In genomic region chr2:4327011-4327340, GRCm38 (mm10) we compare ENCODE assay signal across 13 mouse cellular contexts.
DNase-seq lines count a peak whose midpoint lies in the region; ATAC-seq and TF ChIP-seq lines count a peak whose summit lies in the region.
"Had no signal": no experiment of that assay in that cellular context is flagged by ENCODE, and none has a peak within 500 bp of the region (broad histone marks: within the 10 kb centered on the region; RNA-seq: fewer than 3 reads in every experiment).

No protein-coding gene starts in this region.

- WGBS in heart, embryonic 13.5 days = 37% methylated on average over 4 of the region's 4 CpGs
- WGBS in lung, adult 2 months = 56% methylated on average over 4 of the region's 4 CpGs
- 32% methylated on average over 4 of the region's 4 CpGs for WGBS in intestine, embryonic 15.5 days
- WGBS in stomach, embryonic 16.5 days = 49% methylated on average over 4 of the region's 4 CpGs

- ATAC-seq in heart, embryonic 13.5 days (ENCODE audit: extremely low read depth, insufficient number of reproducible peaks, low FRiP score, low TSS enrichment) = no peak
- ATAC-seq in intestine, embryonic 15.5 days = no peak
- no peak for ATAC-seq in stomach, embryonic 16.5 days (ENCODE audit: insufficient read depth, low FRiP score)
- ATAC-seq: liver, postnatal 0 days had no signal

- no peak overlapping the region for H3K4me3 ChIP-seq in heart, embryonic 13.5 days
- H3K4me3 ChIP-seq in lung, adult 2 months (replicated peaks; ENCODE audit: extremely low read depth, low read depth, low read length) = no peak overlapping the region
- H3K4me3 ChIP-seq in intestine, embryonic 15.5 days (replicated peaks) = no peak overlapping the region
- H3K4me3 ChIP-seq in stomach, embryonic 16.5 days (replicated peaks; ENCODE audit: low read length) = no peak overlapping the region
- H3K4me3 ChIP-seq: erythroblast, embryonic 14.5 days had no signal

- DNase-seq in heart, postnatal 36 days = no peak
- DNase-seq in lung, postnatal 36 days = peak; percentile 31
- no peak for DNase-seq in lung, adult 2 months
- no peak for DNase-seq in kidney, adult 11 months
- DNase-seq in thymus, postnatal 4 days = no peak
- DNase-seq: cerebellum, adult 9-11 months; gastrocnemius, postnatal 36 days; liver, postnatal 0 days had no signal

- H3K4me1 ChIP-seq in heart, embryonic 13.5 days = peaks cover 53% of the 10 kb centered on the region
- H3K4me1 ChIP-seq in lung, adult 2 months (ENCODE audit: control insufficient read depth, insufficient read depth, low read length) = no peaks in the 10 kb centered on the region
- peaks cover 11% of the 10 kb centered on the region; the same call in 1 of the 2 replicates for H3K4me1 ChIP-seq in intestine, embryonic 15.5 days (replicated peaks)
- peaks cover 16% of the 10 kb centered on the region for H3K4me1 ChIP-seq in stomach, embryonic 16.5 days (ENCODE audit: control insufficient read depth, insufficient read depth, low read length)

- no peak for TF ChIP-seq CTCF in lung, adult 2 months (IDR thresholded peaks at IDR 0.05; ENCODE audit: insufficient read depth, low read length)

- no peaks in the 10 kb centered on the region for H3K9me3 ChIP-seq in heart, embryonic 13.5 days
- no peaks in the 10 kb centered on the region for H3K9me3 ChIP-seq in intestine, embryonic 15.5 days
- no peaks in the 10 kb centered on the region for H3K9me3 ChIP-seq in stomach, embryonic 16.5 days (replicated peaks; ENCODE audit: control insufficient read depth, low read length)

- no peak for TF ChIP-seq POLR2A in lung, adult 2 months (IDR thresholded peaks at IDR 0.05; ENCODE audit: borderline replicate concordance, extremely low read depth, low read depth, low read length)

- intact Hi-C loops in heart, postnatal 36 days (cut with DNase I) = no loop called here

- H3K36me3 ChIP-seq in heart, embryonic 13.5 days = no peaks in the 10 kb centered on the region
- H3K36me3 ChIP-seq in intestine, embryonic 15.5 days = no peaks in the 10 kb centered on the region
- no peaks in the 10 kb centered on the region for H3K36me3 ChIP-seq in stomach, embryonic 16.5 days (ENCODE audit: control insufficient read depth, insufficient read depth, low read length)

- peak overlapping the region; percentile 5; the same call in 1 of the 2 replicates for H3K4me2 ChIP-seq in heart, embryonic 13.5 days
- no peak overlapping the region for H3K4me2 ChIP-seq in intestine, embryonic 15.5 days (replicated peaks)
- H3K4me2 ChIP-seq in stomach, embryonic 16.5 days (ENCODE audit: low read depth, low read length) = no peak overlapping the region

- H3K9ac ChIP-seq in heart, embryonic 13.5 days = peak overlapping the region; percentile 56
- no peak overlapping the region for H3K9ac ChIP-seq in intestine, embryonic 15.5 days
- peak overlapping the region; percentile 16; the same call in 1 of the 2 replicates for H3K9ac ChIP-seq in stomach, embryonic 16.5 days (ENCODE audit: low read length)
- H3K9ac ChIP-seq: liver, postnatal 0 days had no signal

- peak overlapping the region; percentile 84 for H3K27ac ChIP-seq in heart, embryonic 13.5 days (replicated peaks)
- H3K27ac ChIP-seq in intestine, embryonic 15.5 days = peak overlapping the region; percentile 67
- H3K27ac ChIP-seq in stomach, embryonic 16.5 days (ENCODE audit: low read length) = peak overlapping the region; percentile 85

- H3K27me3 ChIP-seq in heart, embryonic 13.5 days (replicated peaks) = no peaks in the 10 kb centered on the region
- H3K27me3 ChIP-seq in intestine, embryonic 15.5 days (replicated peaks) = no peaks in the 10 kb centered on the region
- no peaks in the 10 kb centered on the region for H3K27me3 ChIP-seq in stomach, embryonic 16.5 days (ENCODE audit: control insufficient read depth, insufficient read depth, low read length)
- H3K27me3 ChIP-seq: CH12.LX had no signal
